9 mouse cellular contexts compared by ENCODE assay signal in genomic region chrX:136590199-136590896, GRCm38 (mm10). TPM values are rescaled to one million over a fixed set of nuclear protein-coding genes. Genes with fewer than 3 reads are reported as not detected.
DNase-seq lines count a peak whose midpoint lies in the region; ATAC-seq and TF ChIP-seq lines count a peak whose summit lies in the region.
"Had no signal": no experiment of that assay in that cellular context is flagged by ENCODE, and none has a peak within 500 bp of the region (broad histone marks: within the 10 kb centered on the region; RNA-seq: fewer than 3 reads in every experiment).

Tceal3 (plus strand) TSS chrX:136590842.

- H3K4me2 ChIP-seq in forebrain, embryonic 12.5 days, result peak within 1 kb of the TSS; percentile 42
- peak within 1 kb of the TSS; percentile 50 for H3K4me2 ChIP-seq in neural tube, embryonic 13.5 days
- no peak within 1 kb of the TSS for H3K4me2 ChIP-seq in kidney, embryonic 16.5 days (replicated peaks; ENCODE audit: low read depth, low read length)

- 37% methylated on average over 12 of the region's 12 CpGs for WGBS in forebrain, embryonic 12.5 days
- WGBS in neural tube, embryonic 13.5 days, result 37% methylated on average over 12 of the region's 12 CpGs
- 54% methylated on average over 12 of the region's 12 CpGs for WGBS in kidney, embryonic 16.5 days
- WGBS in thymus, adult 2 months, result 63% methylated on average over 12 of the region's 12 CpGs

- H3K27me3 ChIP-seq in forebrain, embryonic 12.5 days, result peaks cover 6% of the 10 kb centered on the region; the same call in 1 of the 2 replicates
- H3K27me3 ChIP-seq in neural tube, embryonic 13.5 days, result no peaks in the 10 kb centered on the region
- H3K27me3 ChIP-seq in kidney, embryonic 16.5 days (ENCODE audit: insufficient read depth, low read length), result 0 out of 2 replicates have a peak, but pooled peaks cover 3% of the 10 kb centered on the region
- H3K27me3 ChIP-seq in thymus, adult 2 months (ENCODE audit: control insufficient read depth, insufficient read depth, low read length), result no peaks in the 10 kb centered on the region

- H3K27ac ChIP-seq in ES-E14 (ENCODE audit: insufficient read depth, low read depth, low read length, poor library complexity, severe bottlenecking), result no peak within 1 kb of the TSS
- peak within 1 kb of the TSS; percentile 80 for H3K27ac ChIP-seq in forebrain, embryonic 12.5 days
- peak within 1 kb of the TSS; percentile 82 for H3K27ac ChIP-seq in neural tube, embryonic 13.5 days (replicated peaks)
- H3K27ac ChIP-seq in kidney, embryonic 16.5 days (ENCODE audit: low read length), result no peak within 1 kb of the TSS
- H3K27ac ChIP-seq in thymus, adult 2 months (ENCODE audit: control insufficient read depth, insufficient read depth, low read length), result no peak within 1 kb of the TSS
- H3K27ac ChIP-seq: kidney, postnatal 0 days had no signal

- TF ChIP-seq CTCF in thymus, adult 2 months (IDR thresholded peaks at IDR 0.05; ENCODE audit: borderline replicate concordance, control insufficient read depth, extremely low read depth, insufficient read depth, low read length, poor library complexity), result no peak

- in situ Hi-C loops in ES-E14 (cut with MboI; ENCODE audit: low sequenced_read_pairs in 2 of 2, unreplicated experiment in 2 of 2), result no loop called here

- no peak within 1 kb of the TSS for H3K9ac ChIP-seq in ES-E14 (ENCODE audit: insufficient read depth, low read depth, low read length, poor library complexity, severe bottlenecking)
- H3K9ac ChIP-seq in forebrain, embryonic 12.5 days, result no peak within 1 kb of the TSS
- peak within 1 kb of the TSS; percentile 64 for H3K9ac ChIP-seq in neural tube, embryonic 13.5 days
- H3K9ac ChIP-seq in kidney, embryonic 16.5 days (replicated peaks; ENCODE audit: low read length), result no peak within 1 kb of the TSS

- H3K4me1 ChIP-seq in ES-E14 (ENCODE audit: control insufficient read depth in 2 of 2, insufficient read depth in 2 of 2, low read length in 2 of 2, poor library complexity in 1 of 2), result no peaks in the 10 kb centered on the region
- H3K4me1 ChIP-seq in forebrain, embryonic 12.5 days, result no peaks in the 10 kb centered on the region
- H3K4me1 ChIP-seq in neural tube, embryonic 13.5 days (replicated peaks), result no peaks in the 10 kb centered on the region
- no peaks in the 10 kb centered on the region for H3K4me1 ChIP-seq in kidney, embryonic 16.5 days (ENCODE audit: insufficient read depth, low read length)
- no peaks in the 10 kb centered on the region for H3K4me1 ChIP-seq in thymus, adult 2 months (replicated peaks; ENCODE audit: control insufficient read depth, insufficient read depth, low read length)

- H3K36me3 ChIP-seq in ES-E14 (ENCODE audit: control insufficient read depth, insufficient read depth, low read length, poor library complexity, severe bottlenecking), result no peaks in the 10 kb centered on the region
- no peaks in the 10 kb centered on the region for H3K36me3 ChIP-seq in forebrain, embryonic 12.5 days (replicated peaks)
- H3K36me3 ChIP-seq in neural tube, embryonic 13.5 days, result no peaks in the 10 kb centered on the region
- H3K36me3 ChIP-seq in kidney, embryonic 16.5 days (ENCODE audit: insufficient read depth, low read length), result no peaks in the 10 kb centered on the region
- H3K36me3 ChIP-seq in thymus, adult 2 months (ENCODE audit: control insufficient read depth, insufficient read depth, low read length), result no peaks in the 10 kb centered on the region

- TF ChIP-seq POLR2A in thymus, adult 2 months (IDR thresholded peaks at IDR 0.05; ENCODE audit: control insufficient read depth, extremely low read depth, insufficient read depth, low read length, poor library complexity), result no peak

- no peak within 1 kb of the TSS for H3K4me3 ChIP-seq in ES-E14 (ENCODE audit: insufficient read depth in 1 of 2, low read depth in 1 of 2, low read length in 2 of 2, poor library complexity in 1 of 2, severe bottlenecking in 1 of 2)
- peak within 1 kb of the TSS; percentile 34 for H3K4me3 ChIP-seq in forebrain, embryonic 12.5 days (replicated peaks)
- peak within 1 kb of the TSS; percentile 39 for H3K4me3 ChIP-seq in neural tube, embryonic 13.5 days
- no peak within 1 kb of the TSS for H3K4me3 ChIP-seq in kidney, embryonic 16.5 days (ENCODE audit: low read length)
- no peak within 1 kb of the TSS for H3K4me3 ChIP-seq in thymus, adult 2 months (ENCODE audit: control insufficient read depth, insufficient read depth, low read length)

- peak; percentile 35 for DNase-seq in ES-E14 (ENCODE audit: low read depth, low spot score)
- DNase-seq in brain, embryonic 18.5 days (ENCODE audit: low read depth, low spot score), result peak; percentile 61
- peak; percentile 62 to 72 for DNase-seq in layer of hippocampus, postnatal 25 days (ENCODE audit: extremely low spot score in 1 of 2, low spot score in 1 of 2)
- DNase-seq in thymus, adult 2 months, result no peak

- peak; percentile 96 for ATAC-seq in forebrain, embryonic 12.5 days (ENCODE audit: low FRiP score)
- ATAC-seq in neural tube, embryonic 13.5 days (ENCODE audit: low read depth), result peak; percentile 95
- ATAC-seq in kidney, embryonic 16.5 days (ENCODE audit: low FRiP score, low TSS enrichment), result no peak
- no peak for ATAC-seq in CD4-positive, CD25-positive, alpha-beta regulatory T cell, adult 4 months

- no peaks in the 10 kb centered on the region for H3K9me3 ChIP-seq in ES-E14 (ENCODE audit: control insufficient read depth, insufficient read depth, low read depth, low read length)
- H3K9me3 ChIP-seq in forebrain, embryonic 12.5 days, result no peaks in the 10 kb centered on the region
- H3K9me3 ChIP-seq in neural tube, embryonic 13.5 days, result no peaks in the 10 kb centered on the region
- H3K9me3 ChIP-seq in kidney, embryonic 16.5 days (ENCODE audit: low read length), result no peaks in the 10 kb centered on the region

TF ChIP-seq in ES-E14, 5 proteins besides CTCF, POLR2A, EP300 and RAD21:
- no peak for TF ChIP-seq HCFC1 (IDR thresholded peaks at IDR 0.05; ENCODE audit: borderline replicate concordance, insufficient read depth, low read length)
- TF ChIP-seq CHD2 (IDR thresholded peaks at IDR 0.05; ENCODE audit: low read depth, low read length), result no peak
- TF ChIP-seq MAFK (IDR thresholded peaks at IDR 0.05; ENCODE audit: insufficient read depth, low read depth, low read length), result no peak

RNA-seq across cellular contexts. Expression of gene Tceal3, which starts in this region (rescaled TPM):
- total RNA-seq in ES-E14 (2012; rRNA removed), result 0.53 TPM in 1 of 2 replicates, not detected in the other
- 29.2 and 33.4 TPM in 2 replicates for polyA plus RNA-seq in forebrain, embryonic 12.5 days (2016; fragmentation: Nextera tagmentation; extraction: Ambion mirVana)
- 100 to 1,000 TPM; 193 to 201 TPM for total RNA-seq in layer of hippocampus, postnatal 25 days (2021)
- polyA plus RNA-seq in neural tube, embryonic 13.5 days (2015; fragmentation: Nextera tagmentation; extraction: Ambion mirVana), result 48.5 and 57.7 TPM in 2 replicates
- polyA plus RNA-seq in kidney, embryonic 16.5 days (2015; fragmentation: Nextera tagmentation; extraction: Ambion mirVana), result 7.2 and 9.0 TPM in 2 replicates
- 0.11 and 0.43 TPM in 2 replicates for polyA plus RNA-seq in thymus, adult 2 months (2012; rRNA removed)
- polyA plus RNA-seq in CD4-positive, CD25-positive, alpha-beta regulatory T cell, adult 4 months (2017; shearing (Covaris generic)), result 1 to 10 TPM in 1 of 2 experiments, under 1 TPM in 1; 0.85 to 1.4 TPM

Comparison
In these comparisons a context has a peak if more than half of its experiments do, and no peak if none do; other contexts are left out.
1. RNA of gene Tceal3 (total RNA-seq): 193 to 201 TPM in layer of hippocampus, postnatal 25 days; 0.53 TPM in ES-E14; every median in the first group is over 100 times any median in the second.
2. Peak in DNase-seq in ES-E14; RNA of the gene not detected or under 1 TPM.
3. H3K27ac ChIP-seq: peak in forebrain, embryonic 12.5 days (single experiment) and neural tube, embryonic 13.5 days (single experiment); none in ES-E14 (single experiment), kidney, embryonic 16.5 days (single experiment) and thymus, adult 2 months (single experiment).
4. H3K4me3 ChIP-seq: peak in forebrain, embryonic 12.5 days (single experiment) and neural tube, embryonic 13.5 days (single experiment); none in ES-E14 (0 of 2), kidney, embryonic 16.5 days (single experiment) and thymus, adult 2 months (single experiment).
5. ATAC-seq: peak in forebrain, embryonic 12.5 days (single experiment) and neural tube, embryonic 13.5 days (single experiment); none in kidney, embryonic 16.5 days (single experiment) and CD4-positive, CD25-positive, alpha-beta regulatory T cell, adult 4 months (single experiment).